26 mouse cellular contexts compared by ENCODE assay signal in genomic region chr9:45346276-45346675, GRCm38 (mm10). TPM values are rescaled to one million over a fixed set of nuclear protein-coding genes. Genes with fewer than 3 reads are reported as not detected.
A peak's percentile ranks its signal among the peaks of the same experiment; 100 is the strongest.
DNase-seq lines count a peak whose midpoint lies in the region; ATAC-seq and TF ChIP-seq lines count a peak whose summit lies in the region.
"Had no signal": no experiment of that assay in that cellular context is flagged by ENCODE, and none has a peak within 500 bp of the region (broad histone marks: within the 10 kb centered on the region; RNA-seq: fewer than 3 reads in every experiment).

No protein-coding gene starts in this region.

- no peak overlapping the region for H3K9ac ChIP-seq in forebrain, embryonic 14.5 days (ENCODE audit: low read length)
- no peak overlapping the region for H3K9ac ChIP-seq in forebrain, embryonic 12.5 days
- no peak overlapping the region for H3K9ac ChIP-seq in hindbrain, postnatal 0 days (replicated peaks; ENCODE audit: low read length)
- H3K9ac ChIP-seq in hindbrain, embryonic 11.5 days (ENCODE audit: low read depth, low read length) = no peak overlapping the region
- H3K9ac ChIP-seq: embryonic facial prominence, embryonic 12.5 days; forebrain, embryonic 13.5 days; kidney, embryonic 15.5 days; liver, embryonic 15.5 days; lung, embryonic 15.5 days; midbrain, embryonic 13.5 days; neural tube, embryonic 12.5 days had no signal

- H3K4me3 ChIP-seq in forebrain, embryonic 14.5 days (ENCODE audit: low read depth, low read length) = no peak overlapping the region
- no peak overlapping the region for H3K4me3 ChIP-seq in forebrain, embryonic 12.5 days (replicated peaks)
- no peak overlapping the region for H3K4me3 ChIP-seq in hindbrain, postnatal 0 days (ENCODE audit: low read length)
- no peak overlapping the region for H3K4me3 ChIP-seq in hindbrain, embryonic 11.5 days (ENCODE audit: low read depth, low read length)
- H3K4me3 ChIP-seq: embryonic facial prominence, embryonic 12.5 days; erythroblast, embryonic 14.5 days; forebrain, embryonic 13.5 days; kidney, embryonic 15.5 days; left cerebral cortex, adult 2 months; limb, embryonic 10.5 days; liver, embryonic 15.5 days; lung, embryonic 15.5 days; megakaryocyte, embryonic 14.5 days; midbrain, embryonic 13.5 days; neural tube, embryonic 12.5 days had no signal

- no peak for ATAC-seq in forebrain, embryonic 14.5 days
- ATAC-seq in forebrain, embryonic 12.5 days (ENCODE audit: low FRiP score) = no peak
- ATAC-seq in hindbrain, postnatal 0 days = peak; percentile 62; the same call in 1 of the 2 replicates
- no peak for ATAC-seq in hindbrain, embryonic 11.5 days (ENCODE audit: low FRiP score)
- no peak for ATAC-seq in activated CD4-positive, CD25-positive, alpha-beta regulatory T cell, adult 4 months
- ATAC-seq: midbrain, embryonic 13.5 days had no signal

- no peak for TF ChIP-seq CTCF in hindbrain, postnatal 0 days (IDR thresholded peaks at IDR 0.05; ENCODE audit: low read depth)

- 69% methylated on average over 6 of the region's 6 CpGs for WGBS in forebrain, embryonic 14.5 days
- WGBS in forebrain, embryonic 12.5 days = 87% methylated on average over 6 of the region's 6 CpGs
- 45% methylated on average over 6 of the region's 6 CpGs for WGBS in hindbrain, postnatal 0 days
- 76% methylated on average over 6 of the region's 6 CpGs for WGBS in hindbrain, embryonic 11.5 days

- no peak overlapping the region for H3K4me2 ChIP-seq in forebrain, embryonic 14.5 days (ENCODE audit: low read length)
- H3K4me2 ChIP-seq in forebrain, embryonic 12.5 days = no peak overlapping the region
- no peak overlapping the region for H3K4me2 ChIP-seq in hindbrain, postnatal 0 days (ENCODE audit: low read depth, low read length)
- H3K4me2 ChIP-seq in hindbrain, embryonic 11.5 days (replicated peaks; ENCODE audit: low read depth, low read length) = no peak overlapping the region
- H3K4me2 ChIP-seq: embryonic facial prominence, embryonic 12.5 days; forebrain, embryonic 13.5 days; kidney, embryonic 15.5 days; liver, embryonic 15.5 days; lung, embryonic 15.5 days; midbrain, embryonic 13.5 days; neural tube, embryonic 12.5 days had no signal

- no peaks in the 10 kb centered on the region for H3K9me3 ChIP-seq in forebrain, embryonic 14.5 days (replicated peaks; ENCODE audit: control insufficient read depth, low read length)
- no peaks in the 10 kb centered on the region for H3K9me3 ChIP-seq in forebrain, embryonic 12.5 days
- H3K9me3 ChIP-seq in hindbrain, postnatal 0 days (ENCODE audit: low read length) = no peaks in the 10 kb centered on the region
- H3K9me3 ChIP-seq in hindbrain, embryonic 11.5 days (ENCODE audit: control insufficient read depth, low read length) = no peaks in the 10 kb centered on the region
- H3K9me3 ChIP-seq: embryonic facial prominence, embryonic 12.5 days; forebrain, embryonic 13.5 days; kidney, embryonic 15.5 days; limb, embryonic 10.5 days; liver, embryonic 15.5 days; lung, embryonic 15.5 days; midbrain, embryonic 13.5 days; neural tube, embryonic 12.5 days had no signal

- no peak overlapping the region for H3K27ac ChIP-seq in forebrain, embryonic 14.5 days (ENCODE audit: low read depth, low read length)
- no peak overlapping the region for H3K27ac ChIP-seq in forebrain, embryonic 12.5 days
- no peak overlapping the region for H3K27ac ChIP-seq in hindbrain, postnatal 0 days
- no peak overlapping the region for H3K27ac ChIP-seq in hindbrain, embryonic 11.5 days (ENCODE audit: low read depth, low read length)
- H3K27ac ChIP-seq: embryonic facial prominence, embryonic 12.5 days; forebrain, embryonic 13.5 days; kidney, embryonic 15.5 days; left cerebral cortex, adult 2 months; limb, embryonic 10.5 days; liver, embryonic 15.5 days; lung, embryonic 15.5 days; midbrain, embryonic 13.5 days; neural tube, embryonic 12.5 days had no signal

- no peaks in the 10 kb centered on the region for H3K27me3 ChIP-seq in forebrain, embryonic 14.5 days (replicated peaks; ENCODE audit: control insufficient read depth, insufficient read depth, low read length)
- H3K27me3 ChIP-seq in forebrain, embryonic 12.5 days = no peaks in the 10 kb centered on the region
- no peaks in the 10 kb centered on the region for H3K27me3 ChIP-seq in hindbrain, postnatal 0 days (ENCODE audit: insufficient read depth, low read length)
- H3K27me3 ChIP-seq in hindbrain, embryonic 11.5 days (ENCODE audit: control insufficient read depth, insufficient read depth, low read length) = no peaks in the 10 kb centered on the region
- H3K27me3 ChIP-seq: embryonic facial prominence, embryonic 12.5 days; forebrain, embryonic 13.5 days; kidney, embryonic 15.5 days; liver, embryonic 15.5 days; lung, embryonic 15.5 days; midbrain, embryonic 13.5 days; neural tube, embryonic 12.5 days had no signal

- DNase-seq in adrenal gland, adult 2 months = peak; percentile 45
- no peak for DNase-seq in adrenal gland, adult 18-20 months (ENCODE audit: low spot score in 2 of 2)
- peak; percentile 10 for DNase-seq in forebrain, embryonic 14.5 days (ENCODE audit: low spot score)
- peak; percentile 57 for DNase-seq in hindbrain, postnatal 0 days (ENCODE audit: low spot score)
- no peak for DNase-seq in hindbrain, embryonic 11.5 days (ENCODE audit: low spot score)
- peak; percentile 47 for DNase-seq in brain, adult 2 months (ENCODE audit: low read depth, low spot score)
- DNase-seq: adrenal gland, postnatal 25 days; liver; lung, postnatal 36 days; right cerebral cortex, adult 18-20 months; thymus, adult 2 months had no signal

- no peaks in the 10 kb centered on the region for H3K36me3 ChIP-seq in forebrain, embryonic 14.5 days (ENCODE audit: control insufficient read depth, insufficient read depth, low read length)
- no peaks in the 10 kb centered on the region for H3K36me3 ChIP-seq in forebrain, embryonic 12.5 days (replicated peaks)
- no peaks in the 10 kb centered on the region for H3K36me3 ChIP-seq in hindbrain, postnatal 0 days (ENCODE audit: insufficient read depth, low read length)
- H3K36me3 ChIP-seq in hindbrain, embryonic 11.5 days (ENCODE audit: control insufficient read depth, insufficient read depth, low read length) = no peaks in the 10 kb centered on the region
- H3K36me3 ChIP-seq: embryonic facial prominence, embryonic 12.5 days; kidney, embryonic 15.5 days; limb, embryonic 10.5 days; liver, embryonic 15.5 days; lung, embryonic 15.5 days; midbrain, embryonic 13.5 days; neural tube, embryonic 12.5 days had no signal

- H3K4me1 ChIP-seq in forebrain, embryonic 14.5 days (ENCODE audit: control insufficient read depth, insufficient read depth, low read length) = no peaks in the 10 kb centered on the region
- H3K4me1 ChIP-seq in forebrain, embryonic 12.5 days = no peaks in the 10 kb centered on the region
- H3K4me1 ChIP-seq in hindbrain, postnatal 0 days (ENCODE audit: insufficient read depth, low read length) = peaks cover 3% of the 10 kb centered on the region; the same call in 1 of the 2 replicates
- H3K4me1 ChIP-seq in hindbrain, embryonic 11.5 days (replicated peaks; ENCODE audit: control insufficient read depth, insufficient read depth, low read length) = no peaks in the 10 kb centered on the region
- H3K4me1 ChIP-seq: embryonic facial prominence, embryonic 12.5 days; kidney, embryonic 15.5 days; limb, embryonic 10.5 days; liver, embryonic 15.5 days; lung, embryonic 15.5 days; midbrain, embryonic 13.5 days; neural tube, embryonic 12.5 days had no signal

RNA-seq across cellular contexts. Expression of gene Fxyd6, which starts 23.7 kb away (rescaled TPM):
- 100 to 1,000 TPM; 201 to 299 TPM for total RNA-seq in adrenal gland, adult 2 months (2021)
- polyA plus RNA-seq in adrenal gland, adult 2 months (2012; rRNA removed) = 191 and 211 TPM in 2 replicates
- total RNA-seq in adrenal gland, adult 18-20 months (2021) = 100 to 1,000 TPM; 209 to 250 TPM
- 355 and 413 TPM in 2 replicates for polyA plus RNA-seq in forebrain, embryonic 14.5 days (2014; fragmentation: Nextera tagmentation; extraction: Ambion mirVana)
- 206 TPM in 2 replicates for polyA plus RNA-seq in forebrain, embryonic 12.5 days (2016; fragmentation: Nextera tagmentation; extraction: Ambion mirVana)
- total RNA-seq in hindbrain, postnatal 0 days (2014; rRNA removed) = 461 and 490 TPM in 2 replicates
- 752 and 767 TPM in 2 replicates for polyA plus RNA-seq in hindbrain, postnatal 0 days (2015; fragmentation: Nextera tagmentation; extraction: Ambion mirVana)
- 108 and 111 TPM in 2 replicates for polyA plus RNA-seq in hindbrain, embryonic 11.5 days (2014; fragmentation: Nextera tagmentation; extraction: Ambion mirVana)
- 1 to 10 TPM in 1 of 2 experiments, not detected in 1; 1.1 TPM for polyA plus RNA-seq in activated CD4-positive, CD25-positive, alpha-beta regulatory T cell, adult 4 months (2017; shearing (Covaris generic))
- polyA plus RNA-seq: erythroblast, embryonic 14.5 days had no signal

RNA-seq across cellular contexts. Expression of gene Tmprss13, which starts 27.4 kb away (rescaled TPM):
- total RNA-seq in adrenal gland, adult 2 months (2021) = under 1 TPM; 0.26 to 0.73 TPM
- polyA plus RNA-seq in adrenal gland, adult 2 months (2012; rRNA removed) = 0.15 and 0.31 TPM in 2 replicates
- total RNA-seq in adrenal gland, adult 18-20 months (2021) = under 1 TPM; 0.10 to 0.27 TPM
- 0.05 TPM in 1 of 2 replicates, not detected in the other for polyA plus RNA-seq in forebrain, embryonic 14.5 days (2014; fragmentation: Nextera tagmentation; extraction: Ambion mirVana)
- polyA plus RNA-seq in forebrain, embryonic 12.5 days (2016; fragmentation: Nextera tagmentation; extraction: Ambion mirVana) = 0.08 TPM in 1 of 2 replicates, not detected in the other
- 0.04 TPM in 1 of 2 replicates, not detected in the other for total RNA-seq in hindbrain, postnatal 0 days (2014; rRNA removed)
- not detected in 2 replicates for polyA plus RNA-seq in hindbrain, postnatal 0 days (2015; fragmentation: Nextera tagmentation; extraction: Ambion mirVana)
- 0.06 and 0.19 TPM in 2 replicates for polyA plus RNA-seq in hindbrain, embryonic 11.5 days (2014; fragmentation: Nextera tagmentation; extraction: Ambion mirVana)
- polyA plus RNA-seq in activated CD4-positive, CD25-positive, alpha-beta regulatory T cell, adult 4 months (2017; shearing (Covaris generic)) = 1 to 10 TPM; 8.2 to 9.2 TPM
- total RNA-seq: layer of hippocampus, postnatal 10 days; left cerebral cortex, adult 2 months had no signal
- polyA plus RNA-seq: erythroblast, embryonic 14.5 days; forebrain, embryonic 13.5 days; frontal cortex, adult 2 months; liver, embryonic 15.5 days; midbrain, embryonic 13.5 days had no signal

RNA-seq across cellular contexts. Expression of gene Fxyd2, which starts 53.2 kb away (rescaled TPM):
- total RNA-seq in adrenal gland, adult 2 months (2021) = 1 to 10 TPM; 5.0 to 5.2 TPM
- polyA plus RNA-seq in adrenal gland, adult 2 months (2012; rRNA removed) = 11.7 and 13.8 TPM in 2 replicates
- total RNA-seq in adrenal gland, adult 18-20 months (2021) = 1 to 10 TPM; 4.5 to 8.9 TPM
- polyA plus RNA-seq in forebrain, embryonic 14.5 days (2014; fragmentation: Nextera tagmentation; extraction: Ambion mirVana) = 5.2 and 6.2 TPM in 2 replicates
- polyA plus RNA-seq in forebrain, embryonic 12.5 days (2016; fragmentation: Nextera tagmentation; extraction: Ambion mirVana) = 2.0 and 2.3 TPM in 2 replicates
- 17.1 and 18.6 TPM in 2 replicates for total RNA-seq in hindbrain, postnatal 0 days (2014; rRNA removed)
- 19.5 and 21.5 TPM in 2 replicates for polyA plus RNA-seq in hindbrain, postnatal 0 days (2015; fragmentation: Nextera tagmentation; extraction: Ambion mirVana)
- 1.0 and 1.5 TPM in 2 replicates for polyA plus RNA-seq in hindbrain, embryonic 11.5 days (2014; fragmentation: Nextera tagmentation; extraction: Ambion mirVana)
- 1 to 10 TPM in 1 of 2 experiments, not detected in 1; 4.3 TPM for polyA plus RNA-seq in activated CD4-positive, CD25-positive, alpha-beta regulatory T cell, adult 4 months (2017; shearing (Covaris generic))
- polyA plus RNA-seq: erythroblast, embryonic 14.5 days had no signal

Comparison
In these comparisons a context has a peak if more than half of its experiments do, and no peak if none do; other contexts are left out.
1. DNase-seq: peak in adrenal gland, adult 2 months (single experiment), forebrain, embryonic 14.5 days (single experiment), hindbrain, postnatal 0 days (single experiment) and brain, adult 2 months (single experiment); none in adrenal gland, adult 18-20 months (0 of 2) and hindbrain, embryonic 11.5 days (single experiment).
2. RNA of gene Fxyd6, which starts 23.7 kb away (polyA plus RNA-seq): 752 to 767 TPM in hindbrain, postnatal 0 days, 355 to 413 TPM in forebrain, embryonic 14.5 days, 191 to 211 TPM in adrenal gland, adult 2 months, 206 TPM in forebrain, embryonic 12.5 days and 108 to 111 TPM in hindbrain, embryonic 11.5 days; 1.1 TPM in activated CD4-positive, CD25-positive, alpha-beta regulatory T cell, adult 4 months; every median in the first group is over 10 times any median in the second.